Mouse (Mus musculus) heart, embryonic 13.5 days (tissue): ENCODE data around the gene Acsbg2. TPM values are rescaled to one million over a fixed set of nuclear protein-coding genes. Genes with fewer than 3 reads are reported as not detected.
"Not testable (repeated sequence)": the region's sequence is repeated elsewhere in the genome, so short reads cannot be mapped to it uniquely, and the experiment has no call there.

Source experiments
- ATAC-seq: fragments of 200-750 bp; cut with Nextera tagmentation; 2 replicates; pipeline ENCODE4 v1.8.0; 2017; ENCODE audit warnings: moderate TSS enrichment; ENCODE audit not compliant: insufficient number of reproducible peaks, low FRiP score, low TSS enrichment; ENCODE audit errors: extremely low read depth
- H3K27ac ChIP-seq: fragments of 300-500 bp; sonication (generic); replicated peaks from 2 replicates; pipeline ENCODE4 v1.5.1; 2015; ENCODE audit warnings: moderate library complexity, mild to moderate bottlenecking, inconsistent platforms
- H3K27me3 ChIP-seq: fragments of 300-500 bp; sonication (generic); replicated peaks from 2 replicates; pipeline ENCODE4 v1.6.1; 2015; ENCODE audit warnings: mild to moderate bottlenecking, inconsistent platforms
- H3K36me3 ChIP-seq: fragments of 300-500 bp; sonication (generic); 2 replicates; pipeline ENCODE4 v1.6.1; 2015; ENCODE audit warnings: mild to moderate bottlenecking, inconsistent platforms
- H3K4me1 ChIP-seq: fragments of 300-500 bp; sonication (generic); 2 replicates; pipeline ENCODE4 v1.6.1; 2015; ENCODE audit warnings: inconsistent platforms
- H3K4me2 ChIP-seq: fragments of 300-500 bp; sonication (generic); 2 replicates; pipeline ENCODE4 v1.6.1; 2015; ENCODE audit warnings: inconsistent platforms, mild to moderate bottlenecking, moderate library complexity
- H3K4me3 ChIP-seq: fragments of 300-500 bp; sonication (generic); 2 replicates; pipeline ENCODE4 v1.5.1; 2015; ENCODE audit warnings: moderate library complexity, mild to moderate bottlenecking, inconsistent platforms
- H3K9ac ChIP-seq: fragments of 300-500 bp; sonication (generic); 2 replicates; pipeline ENCODE4 v1.6.1; 2015; ENCODE audit warnings: inconsistent platforms, mild to moderate bottlenecking, moderate library complexity
- H3K9me3 ChIP-seq: fragments of 300-500 bp; sonication (generic); 2 replicates; pipeline ENCODE4 v1.6.1; 2016; ENCODE audit warnings: inconsistent platforms
- WGBS: fragments of 180-500 bp; shearing (Covaris S2); methylation state at CpG from one replicate; pipeline ENCODE4 v1.1.7; 2015; ENCODE audit warnings: mixed read lengths; 5-methylcytosine and 5-hydroxymethylcytosine counted together
- polyA plus RNA-seq: library from polyadenylated mRNA; unstranded; fragments of >200 nt; fragmentation: Nextera tagmentation; extraction: Ambion mirVana; gene quantifications from 2 replicates; pipeline ENCODE4 v1.2.1, GENCODE M21; 2015

Gene Acsbg2
- not detected in 2 replicates for polyA plus RNA-seq

GRCm38 (mm10) chr17:56874237-56874636, at the start of gene Acsbg2:
TSS of gene Acsbg2 (minus strand) at chr17:56874447.
- H3K27me3 ChIP-seq = no peaks in the 10 kb centered on the region
- H3K4me1 ChIP-seq = no peaks in the 10 kb centered on the region
- WGBS = 88% methylated on average over 2 of the region's 2 CpGs
- no peak within 1 kb of the TSS for H3K4me3 ChIP-seq
- H3K9ac ChIP-seq = no peak within 1 kb of the TSS
- H3K36me3 ChIP-seq = no peaks in the 10 kb centered on the region
- ATAC-seq = no peak
- no peak within 1 kb of the TSS for H3K27ac ChIP-seq
- H3K9me3 ChIP-seq = no peaks in the 10 kb centered on the region
- no peak within 1 kb of the TSS for H3K4me2 ChIP-seq

GRCm38 (mm10) chr17:56919725-56920124, 45.5 kb upstream of the Acsbg2 start:
- Histone ChIP-seq H3K4me1 (peaks cover 8% of the 10 kb centered on the region; the same call in 1 of the 2 replicates), H3K36me3 (peaks cover 90% of the 10 kb centered on the region), H3K9me3 (no peaks in the 10 kb centered on the region), H3K27me3 (no peaks in the 10 kb centered on the region), H3K27ac (no peak overlapping the region), H3K4me2 (no peak overlapping the region), H3K9ac (no peak overlapping the region), H3K4me3 (no peak overlapping the region)
- WGBS = 81% methylated on average over 3 of the region's 3 CpGs
- ATAC-seq = no peak

GRCm38 (mm10) chr17:56917166-56917565, 42.9 kb upstream of the Acsbg2 start:
- no peak for ATAC-seq
- Histone ChIP-seq H3K36me3 (peaks cover 89% of the 10 kb centered on the region), H3K4me3 (no peak overlapping the region), H3K4me2 (no peak overlapping the region), H3K4me1 (peaks cover 8% of the 10 kb centered on the region; the same call in 1 of the 2 replicates), H3K9ac (no peak overlapping the region), H3K27ac (no peak overlapping the region), H3K9me3 (no peaks in the 10 kb centered on the region), H3K27me3 (no peaks in the 10 kb centered on the region)
- 87% methylated on average over 2 of the region's 2 CpGs for WGBS

- no peak overlapping the region for H3K9ac ChIP-seq
- H3K9me3 ChIP-seq = no peaks in the 10 kb centered on the region
- no peak overlapping the region for H3K4me3 ChIP-seq
- H3K27me3 ChIP-seq = no peaks in the 10 kb centered on the region
- H3K27ac ChIP-seq = no peak overlapping the region
- H3K4me1 ChIP-seq = peaks cover 11% of the 10 kb centered on the region
- H3K36me3 ChIP-seq = peaks cover 89% of the 10 kb centered on the region
- no peak overlapping the region for H3K4me2 ChIP-seq
- no peak for ATAC-seq
These were observed 39.2 kb upstream of the Acsbg2 start for GRCm38 (mm10) chr17:56913444-56913843.

GRCm38 (mm10) chr17:56913023-56913422, 38.8 kb upstream of the Acsbg2 start:
- 75% methylated on average over 3 of the region's 3 CpGs for WGBS
- ATAC-seq = no peak
- Histone ChIP-seq H3K9me3 (no peaks in the 10 kb centered on the region), H3K4me3 (no peak overlapping the region), H3K36me3 (peaks cover 84% of the 10 kb centered on the region), H3K27ac (no peak overlapping the region), H3K27me3 (no peaks in the 10 kb centered on the region), H3K4me2 (no peak overlapping the region), H3K4me1 (peaks cover 15% of the 10 kb centered on the region), H3K9ac (no peak overlapping the region)

GRCm38 (mm10) chr17:56909764-56910163, 35.5 kb upstream of the Acsbg2 start:
- peaks cover 82% of the 10 kb centered on the region for H3K36me3 ChIP-seq
- not testable (repeated sequence) for ATAC-seq

GRCm38 (mm10) chr17:56907887-56908286, 33.6 kb upstream of the Acsbg2 start:
- peak overlapping the region; percentile 48; the same call in 1 of the 2 replicates for H3K9ac ChIP-seq
- peak overlapping the region; percentile 62 for H3K27ac ChIP-seq
- WGBS = 19% methylated on average over 9 of the region's 9 CpGs
- no peak overlapping the region for H3K4me3 ChIP-seq
- no peak for ATAC-seq
- peaks cover 84% of the 10 kb centered on the region for H3K36me3 ChIP-seq
- peak overlapping the region; percentile 24; the same call in 1 of the 2 replicates for H3K4me2 ChIP-seq
- H3K4me1 ChIP-seq = peaks cover 20% of the 10 kb centered on the region
- no peaks in the 10 kb centered on the region for H3K9me3 ChIP-seq
- H3K27me3 ChIP-seq = no peaks in the 10 kb centered on the region

More at GRCm38 (mm10) chr17:56909764-56910163, 35.5 kb upstream of the Acsbg2 start:
- not testable (repeated sequence) for H3K27me3 ChIP-seq, H3K9ac ChIP-seq, H3K27ac ChIP-seq, H3K4me3 ChIP-seq, H3K4me2 ChIP-seq, H3K9me3 ChIP-seq
- peaks cover 21% of the 10 kb centered on the region for H3K4me1 ChIP-seq
- WGBS = 89% methylated on average over 2 of the region's 2 CpGs

- peaks cover 20% of the 10 kb centered on the region for H3K4me1 ChIP-seq
- no peaks in the 10 kb centered on the region for H3K9me3 ChIP-seq
- H3K4me3 ChIP-seq = no peak overlapping the region
- WGBS = 83% methylated on average over 5 of the region's 5 CpGs
- H3K36me3 ChIP-seq = peaks cover 84% of the 10 kb centered on the region
- no peak overlapping the region for H3K4me2 ChIP-seq
- peak overlapping the region; percentile 62 for H3K27ac ChIP-seq
- H3K27me3 ChIP-seq = no peaks in the 10 kb centered on the region
- ATAC-seq = no peak
- 0 out of 2 replicates have a peak overlapping the region, but pooled peaks have one; percentile 14 for H3K9ac ChIP-seq
These were observed 32.8 kb upstream of the Acsbg2 start for GRCm38 (mm10) chr17:56907096-56907495.

- H3K4me1 ChIP-seq = peaks cover 20% of the 10 kb centered on the region
- H3K36me3 ChIP-seq = peaks cover 84% of the 10 kb centered on the region
- no peak overlapping the region for H3K27ac ChIP-seq
- no peak overlapping the region for H3K4me3 ChIP-seq
- WGBS = 89% methylated on average over 3 of the region's 3 CpGs
- ATAC-seq = no peak
- H3K9ac ChIP-seq = no peak overlapping the region
- H3K9me3 ChIP-seq = no peaks in the 10 kb centered on the region
- H3K4me2 ChIP-seq = no peak overlapping the region
- no peaks in the 10 kb centered on the region for H3K27me3 ChIP-seq
These were observed 31.9 kb upstream of the Acsbg2 start for GRCm38 (mm10) chr17:56906166-56906565.

GRCm38 (mm10) chr17:56902698-56903097, 28.5 kb upstream of the Acsbg2 start:
- no peak overlapping the region for H3K4me3 ChIP-seq
- no peak for ATAC-seq
- no peak overlapping the region for H3K27ac ChIP-seq
- no peak overlapping the region for H3K4me2 ChIP-seq
- no peak overlapping the region for H3K9ac ChIP-seq
- peaks cover 10% of the 10 kb centered on the region for H3K4me1 ChIP-seq
- WGBS = 91% methylated on average over 5 of the region's 5 CpGs
- no peaks in the 10 kb centered on the region for H3K27me3 ChIP-seq
- no peaks in the 10 kb centered on the region for H3K9me3 ChIP-seq
- peaks cover 92% of the 10 kb centered on the region for H3K36me3 ChIP-seq

- peaks cover 98% of the 10 kb centered on the region for H3K36me3 ChIP-seq
- WGBS = 80% methylated on average over 7 of the region's 7 CpGs
These were observed 23.5 kb upstream of the Acsbg2 start for GRCm38 (mm10) chr17:56897630-56898195.

GRCm38 (mm10) chr17:56896513-56897129, 22.4 kb upstream of the Acsbg2 start:
- no peaks in the 10 kb centered on the region for H3K4me1 ChIP-seq
- H3K4me2 ChIP-seq = no peak overlapping the region
- H3K36me3 ChIP-seq = peaks cover 98% of the 10 kb centered on the region
- no peak overlapping the region for H3K4me3 ChIP-seq
- 85% methylated on average over 6 of the region's 6 CpGs for WGBS
- no peak for ATAC-seq
- H3K27ac ChIP-seq = no peak overlapping the region
- H3K9ac ChIP-seq = no peak overlapping the region
- no peaks in the 10 kb centered on the region for H3K27me3 ChIP-seq
- no peaks in the 10 kb centered on the region for H3K9me3 ChIP-seq

More at GRCm38 (mm10) chr17:56897630-56898195, 23.5 kb upstream of the Acsbg2 start:
- Histone ChIP-seq H3K9ac (no peak overlapping the region), H3K9me3 (no peaks in the 10 kb centered on the region), H3K4me3 (no peak overlapping the region), H3K4me2 (no peak overlapping the region), H3K27ac (no peak overlapping the region), H3K27me3 (no peaks in the 10 kb centered on the region), H3K4me1 (no peaks in the 10 kb centered on the region)
- peak; percentile 22 for ATAC-seq
